ENCODE assay signal across 11 mouse cellular contexts in genomic region chr17:29705881-29706280, GRCm38 (mm10).
"Had no signal": no experiment of that assay in that cellular context is flagged by ENCODE, and none has a peak within 500 bp of the region (broad histone marks: within the 10 kb centered on the region; RNA-seq: fewer than 3 reads in every experiment).

No protein-coding gene starts in this region.

- ATAC-seq: midbrain, embryonic 16.5 days had no signal

- H3K4me3 ChIP-seq: layer of hippocampus, adult 2 months; limb, embryonic 13.5 days; midbrain, embryonic 12.5 days had no signal

- H3K27me3 ChIP-seq: limb, embryonic 13.5 days; midbrain, embryonic 12.5 days had no signal

- H3K27ac ChIP-seq: limb, embryonic 13.5 days; liver, embryonic 14.5 days; stomach, postnatal 0 days had no signal

- DNase-seq: kidney, postnatal 4 days; left cerebral cortex, postnatal 4 days; lung, adult 18-20 months; thymus, adult 2 months; thymus, postnatal 25 days had no signal
